Mouse (Mus musculus): ENCODE results near the gene Slc16a13. TPM values are rescaled to one million over a fixed set of nuclear protein-coding genes. Genes with fewer than 3 reads are reported as not detected.
A peak's percentile ranks its signal among the peaks of the same experiment; 100 is the strongest.

Slc16a13 gene
- polyA plus RNA-seq, 1 experiment from 2014 or later = 15.9 TPM

DNA sequence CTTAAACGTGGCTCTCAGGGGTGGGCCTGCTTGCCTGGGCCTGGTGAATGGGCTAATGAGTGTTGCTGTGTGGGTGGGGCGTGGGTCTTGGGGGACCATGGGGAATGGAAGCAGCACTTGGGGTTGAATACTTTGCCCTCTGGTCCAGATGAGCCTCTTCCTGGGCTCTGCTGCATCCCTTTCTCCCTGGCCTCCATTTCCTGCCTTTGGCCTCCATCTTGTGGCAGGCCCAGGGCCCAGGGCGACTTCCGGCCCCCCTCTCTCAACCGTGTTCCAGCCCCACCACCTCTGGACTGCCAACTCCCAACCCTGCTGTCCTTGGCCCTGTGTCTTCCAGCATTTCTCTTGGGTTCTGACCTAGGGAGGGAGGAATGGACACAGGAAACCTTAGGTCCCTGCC lies 13.2 kb upstream of the Slc16a13 start:
- peaks cover 31% of the 10 kb centered on the region for H3K4me1 ChIP-seq (ENCODE audit: control insufficient read depth, insufficient read depth, low read length)
- no peaks in the 10 kb centered on the region for H3K9me3 ChIP-seq (ENCODE audit: control insufficient read depth, low read length)
- no peak overlapping the region for H3K9ac ChIP-seq (ENCODE audit: low read depth, low read length)
- no peak overlapping the region for H3K4me2 ChIP-seq (ENCODE audit: low read depth, low read length)
- WGBS = 67% methylated on average over 5 of the region's 5 CpGs
- H3K4me3 ChIP-seq (ENCODE audit: low read length) = no peak overlapping the region
- H3K36me3 ChIP-seq (ENCODE audit: control insufficient read depth, insufficient read depth, low read length) = peaks cover 7% of the 10 kb centered on the region; the same call in 1 of the 2 replicates
- H3K27ac ChIP-seq (ENCODE audit: low read length) = no peak overlapping the region
- no peak for ATAC-seq
- H3K27me3 ChIP-seq (replicated peaks; ENCODE audit: control insufficient read depth, insufficient read depth, low read length) = peaks cover 7% of the 10 kb centered on the region; the same call in 1 of the 2 replicates

DNA sequence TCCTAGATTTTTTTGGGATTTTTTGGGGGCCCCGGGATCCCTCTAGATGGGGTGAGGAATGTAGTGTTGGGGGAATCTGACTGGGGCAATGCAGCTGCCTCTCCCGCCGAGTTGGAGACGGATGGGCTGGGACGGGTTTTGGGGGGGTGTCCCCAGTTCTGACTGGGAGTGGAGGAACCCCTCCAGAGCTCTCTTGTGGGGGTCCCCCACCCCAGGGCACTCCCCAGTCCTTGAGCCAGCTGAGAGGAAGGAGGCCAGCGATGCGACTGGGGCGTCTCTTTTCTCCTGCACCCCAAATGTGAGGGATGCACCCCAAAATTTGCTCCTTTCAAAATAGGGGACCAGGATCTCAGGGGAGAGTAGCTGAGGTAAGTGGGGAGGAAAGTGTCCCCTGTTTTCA lies 12.2 kb upstream of the Slc16a13 start:
- Histone ChIP-seq H3K4me2 (ENCODE audit: low read depth, low read length) (peak overlapping the region; percentile 58), H3K27me3 (replicated peaks; ENCODE audit: control insufficient read depth, insufficient read depth, low read length) (peaks cover 7% of the 10 kb centered on the region; the same call in 1 of the 2 replicates), H3K4me3 (ENCODE audit: low read length) (peak overlapping the region; percentile 44), H3K4me1 (ENCODE audit: control insufficient read depth, insufficient read depth, low read length) (peaks cover 33% of the 10 kb centered on the region), H3K9ac (ENCODE audit: low read depth, low read length) (peak overlapping the region; percentile 66), H3K27ac (ENCODE audit: low read length) (no peak overlapping the region), H3K36me3 (ENCODE audit: control insufficient read depth, insufficient read depth, low read length) (peaks cover 7% of the 10 kb centered on the region; the same call in 1 of the 2 replicates), H3K9me3 (ENCODE audit: control insufficient read depth, low read length) (no peaks in the 10 kb centered on the region)
- ATAC-seq = no peak
- 36% methylated on average over 8 of the region's 8 CpGs for WGBS

DNA sequence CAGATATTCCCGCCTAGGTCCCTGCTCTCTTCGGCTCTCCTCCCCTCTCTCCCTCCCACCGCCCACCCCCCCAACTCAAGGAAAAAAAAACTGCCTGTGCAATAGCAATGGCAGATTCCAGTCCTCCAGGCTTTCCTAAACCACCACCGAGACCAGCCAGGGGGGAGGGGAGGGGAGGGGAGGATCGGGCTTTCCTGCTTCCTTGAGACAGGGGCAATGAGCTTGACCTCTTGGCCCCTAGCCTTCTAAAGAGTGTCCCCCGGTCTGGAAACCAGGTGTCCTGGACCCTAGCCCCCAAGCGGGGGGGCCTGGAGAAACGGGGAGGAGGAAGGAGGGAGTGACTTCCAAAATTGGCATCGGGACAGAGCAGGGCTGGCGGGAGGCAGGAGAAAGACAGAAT lies 11.7 kb upstream of the Slc16a13 start:
- H3K4me3 ChIP-seq (ENCODE audit: low read length) = peak overlapping the region; percentile 44
- H3K36me3 ChIP-seq (ENCODE audit: control insufficient read depth, insufficient read depth, low read length) = peaks cover 7% of the 10 kb centered on the region; the same call in 1 of the 2 replicates
- no peak overlapping the region for H3K27ac ChIP-seq (ENCODE audit: low read length)
- H3K4me1 ChIP-seq (ENCODE audit: control insufficient read depth, insufficient read depth, low read length) = peaks cover 38% of the 10 kb centered on the region
- peaks cover 11% of the 10 kb centered on the region; the same call in 1 of the 2 replicates for H3K27me3 ChIP-seq (replicated peaks; ENCODE audit: control insufficient read depth, insufficient read depth, low read length)
- peak overlapping the region; percentile 66 for H3K9ac ChIP-seq (ENCODE audit: low read depth, low read length)
- no peak for ATAC-seq
- whole genome bisulfite sequencing = 14% methylated on average over 9 of the region's 10 CpGs
- H3K4me2 ChIP-seq (ENCODE audit: low read depth, low read length) = peak overlapping the region; percentile 58
- H3K9me3 ChIP-seq (ENCODE audit: control insufficient read depth, low read length) = no peaks in the 10 kb centered on the region

DNA sequence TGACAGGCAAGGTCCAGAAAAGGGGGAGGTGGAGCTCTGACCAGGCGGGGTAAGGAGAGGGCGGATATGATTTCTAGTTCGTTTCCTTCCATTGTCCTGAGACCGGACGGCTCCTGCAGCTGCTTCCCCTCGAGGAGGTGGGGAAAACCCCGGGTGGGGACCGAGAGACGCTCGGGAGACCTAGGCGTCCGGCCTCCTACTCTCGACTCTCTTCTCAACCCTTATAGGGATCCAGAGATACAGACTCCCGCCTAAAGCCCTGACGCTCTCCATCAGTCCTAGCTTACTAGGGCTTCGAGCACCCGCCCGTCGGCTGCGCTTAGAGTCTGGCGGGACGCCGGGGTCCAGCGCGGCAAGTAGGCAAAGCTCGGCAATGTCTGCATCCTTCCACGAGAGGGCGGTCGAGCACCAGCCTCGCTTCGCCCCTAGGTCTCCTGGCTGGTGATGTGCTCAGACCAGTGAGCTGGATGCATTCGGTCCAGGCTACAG lies 9.4 kb upstream of the Slc16a13 start:
- H3K27me3 ChIP-seq (replicated peaks; ENCODE audit: control insufficient read depth, insufficient read depth, low read length) = peaks cover 19% of the 10 kb centered on the region; the same call in 1 of the 2 replicates
- peak; percentile 43 for ATAC-seq
- H3K4me3 ChIP-seq (ENCODE audit: low read length) = peak overlapping the region; percentile 22
- no peaks in the 10 kb centered on the region for H3K9me3 ChIP-seq (ENCODE audit: control insufficient read depth, low read length)
- H3K36me3 ChIP-seq (ENCODE audit: control insufficient read depth, insufficient read depth, low read length) = peaks cover 4% of the 10 kb centered on the region; the same call in 1 of the 2 replicates
- H3K9ac ChIP-seq (ENCODE audit: low read depth, low read length) = peak overlapping the region; percentile 60; the same call in 1 of the 2 replicates
- peak overlapping the region; percentile 70 for H3K4me2 ChIP-seq (ENCODE audit: low read depth, low read length)
- peaks cover 35% of the 10 kb centered on the region for H3K4me1 ChIP-seq (ENCODE audit: control insufficient read depth, insufficient read depth, low read length)
- 0 out of 2 replicates have a peak overlapping the region, but pooled peaks have one; percentile 17 for H3K27ac ChIP-seq (ENCODE audit: low read length)
- 1% methylated on average over 32 of the region's 32 CpGs for WGBS

DNA sequence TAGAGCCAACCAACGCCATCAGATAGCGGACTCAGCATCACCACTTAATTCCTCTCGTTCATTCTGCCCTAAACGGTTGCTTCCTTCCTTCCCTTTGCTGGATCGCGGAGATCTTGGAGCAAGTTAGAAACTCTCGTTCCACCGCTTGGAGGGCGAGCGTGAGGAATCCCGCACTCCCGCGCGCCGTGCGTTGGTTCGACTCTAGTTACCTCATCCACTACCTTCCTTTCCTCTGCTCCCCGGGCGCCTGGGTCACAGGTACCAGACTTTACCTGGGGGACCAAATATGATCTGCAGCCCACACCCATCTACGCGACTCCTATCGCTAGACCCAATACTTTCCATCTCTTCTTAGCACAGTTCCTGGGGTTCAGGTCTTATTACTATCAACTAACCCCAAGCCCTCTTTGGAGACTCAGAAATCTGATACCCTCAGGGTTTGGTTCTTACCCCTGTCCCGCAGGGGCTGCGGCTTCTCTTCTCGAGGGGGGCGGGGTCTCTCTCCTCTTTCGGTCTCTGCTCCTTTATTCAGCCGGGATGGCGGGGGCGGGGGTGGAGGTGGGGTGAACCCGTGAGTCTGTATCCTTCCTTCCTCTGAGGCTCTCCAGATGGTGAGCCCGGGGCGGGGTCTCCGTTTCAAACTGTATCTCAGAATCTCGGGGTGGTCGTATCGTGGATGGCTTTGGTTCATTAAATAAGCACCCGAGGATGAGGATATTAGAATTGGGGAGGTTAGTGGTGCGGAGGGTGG lies 8.6 kb upstream of the Slc16a13 start, which contains the start of gene Bcl6b:
Gene Bcl6b (minus strand): TSS at position 539 of the 751 bp plus-strand sequence.
- Histone ChIP-seq H3K9ac (ENCODE audit: low read depth, low read length) (peak within 1 kb of the TSS; percentile 60), H3K27ac (ENCODE audit: low read length) (peak within 1 kb of the TSS; percentile 59), H3K9me3 (ENCODE audit: control insufficient read depth, low read length) (no peaks in the 10 kb centered on the region), H3K4me2 (ENCODE audit: low read depth, low read length) (peak within 1 kb of the TSS; percentile 70), H3K4me3 (ENCODE audit: low read length) (peak within 1 kb of the TSS; percentile 49), H3K4me1 (ENCODE audit: control insufficient read depth, insufficient read depth, low read length) (peaks cover 35% of the 10 kb centered on the region), H3K36me3 (ENCODE audit: control insufficient read depth, insufficient read depth, low read length) (no peaks in the 10 kb centered on the region), H3K27me3 (replicated peaks; ENCODE audit: control insufficient read depth, insufficient read depth, low read length) (peaks cover 19% of the 10 kb centered on the region; the same call in 1 of the 2 replicates)
- 2% methylated on average over 39 of the region's 39 CpGs for WGBS
- ATAC-seq = no peak

DNA sequence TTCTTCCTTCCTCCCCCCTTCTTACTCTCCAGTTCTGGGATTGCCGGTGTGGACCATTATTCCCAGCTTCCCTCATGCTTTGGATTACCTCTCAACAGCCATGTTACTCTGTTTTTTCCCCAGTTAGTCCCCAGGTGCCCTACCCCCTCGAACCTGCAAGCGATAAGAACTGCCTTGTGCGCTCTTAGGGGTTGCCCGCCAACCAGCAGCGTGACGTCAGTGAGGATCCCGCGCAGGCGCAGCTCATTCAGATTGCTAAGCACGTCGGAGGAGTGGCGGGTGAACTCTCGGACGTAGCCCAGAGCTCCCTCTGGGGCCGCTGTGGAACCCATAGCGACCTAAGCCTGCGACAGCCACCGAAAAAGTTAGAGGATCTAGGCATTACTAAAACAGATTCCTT lies 8.0 kb upstream of the Slc16a13 start:
- peak overlapping the region; percentile 60; the same call in 1 of the 2 replicates for H3K9ac ChIP-seq (ENCODE audit: low read depth, low read length)
- no peaks in the 10 kb centered on the region for H3K36me3 ChIP-seq (ENCODE audit: control insufficient read depth, insufficient read depth, low read length)
- peak overlapping the region; percentile 49 for H3K27ac ChIP-seq (ENCODE audit: low read length)
- H3K4me3 ChIP-seq (ENCODE audit: low read length) = peak overlapping the region; percentile 49
- H3K4me2 ChIP-seq (ENCODE audit: low read depth, low read length) = peak overlapping the region; percentile 70
- H3K9me3 ChIP-seq (ENCODE audit: control insufficient read depth, low read length) = no peaks in the 10 kb centered on the region
- WGBS = 1% methylated on average over 19 of the region's 19 CpGs
- ATAC-seq = peak; percentile 45
- peaks cover 19% of the 10 kb centered on the region; the same call in 1 of the 2 replicates for H3K27me3 ChIP-seq (replicated peaks; ENCODE audit: control insufficient read depth, insufficient read depth, low read length)
- H3K4me1 ChIP-seq (ENCODE audit: control insufficient read depth, insufficient read depth, low read length) = peaks cover 35% of the 10 kb centered on the region

DNA sequence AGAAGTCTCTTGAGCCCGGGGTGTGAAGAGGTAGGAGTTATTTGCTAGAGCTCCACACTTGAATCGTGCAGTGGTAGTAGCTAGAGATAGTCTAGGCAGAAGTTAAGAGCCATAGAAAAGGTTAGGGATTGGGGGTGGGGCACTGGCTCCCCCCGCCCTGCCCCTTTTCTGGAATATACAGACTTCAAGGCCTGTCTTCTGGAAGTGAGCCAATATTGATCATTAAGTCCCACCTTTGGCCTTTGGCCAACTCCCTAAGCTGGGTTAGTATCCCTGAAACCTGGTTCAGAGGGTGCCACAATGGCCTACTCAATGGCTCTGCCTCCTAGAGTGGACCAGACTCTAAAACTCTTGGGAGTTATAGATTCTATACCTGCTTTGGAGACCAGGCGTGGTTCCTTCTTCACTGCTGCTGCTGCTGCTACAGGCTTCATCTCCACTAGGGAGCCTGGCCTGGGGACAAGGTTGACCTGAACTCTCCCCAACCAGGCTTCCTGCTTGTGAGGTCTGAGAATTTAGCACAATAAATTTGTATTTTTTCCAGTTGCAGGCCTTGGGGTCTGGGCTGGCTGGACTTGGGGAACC lies 6.9 kb upstream of the Slc16a13 start:
- H3K4me1 ChIP-seq (ENCODE audit: control insufficient read depth, insufficient read depth, low read length) = peaks cover 37% of the 10 kb centered on the region
- no peak for ATAC-seq
- H3K4me3 ChIP-seq (ENCODE audit: low read length) = peak overlapping the region; percentile 49
- peak overlapping the region; percentile 70 for H3K4me2 ChIP-seq (ENCODE audit: low read depth, low read length)
- WGBS = 76% methylated on average over 4 of the region's 4 CpGs
- H3K27ac ChIP-seq (ENCODE audit: low read length) = no peak overlapping the region; the same call in 1 of the 2 replicates
- peaks cover 19% of the 10 kb centered on the region; the same call in 1 of the 2 replicates for H3K27me3 ChIP-seq (replicated peaks; ENCODE audit: control insufficient read depth, insufficient read depth, low read length)
- H3K9ac ChIP-seq (ENCODE audit: low read depth, low read length) = no peak overlapping the region
- no peaks in the 10 kb centered on the region for H3K9me3 ChIP-seq (ENCODE audit: control insufficient read depth, low read length)
- no peaks in the 10 kb centered on the region for H3K36me3 ChIP-seq (ENCODE audit: control insufficient read depth, insufficient read depth, low read length)

DNA sequence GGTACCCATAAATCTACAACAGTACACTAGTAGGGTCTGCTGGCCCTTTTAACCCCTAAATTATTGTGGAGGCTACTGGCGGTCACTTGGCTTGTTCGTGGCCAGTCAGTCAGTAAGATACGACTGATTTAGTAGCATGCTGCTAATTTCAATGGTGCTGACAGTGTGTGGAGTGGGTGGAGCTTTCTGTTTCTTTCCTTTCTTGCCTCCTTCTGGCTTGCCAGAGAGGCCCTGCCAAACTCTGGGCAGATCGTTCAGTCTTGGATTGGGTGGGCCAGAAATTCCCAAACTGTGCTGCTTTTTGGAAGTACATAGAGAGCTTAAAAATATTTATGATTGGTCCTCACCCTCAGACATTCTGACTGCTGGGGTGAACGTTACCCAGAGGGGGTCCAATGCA lies 6.3 kb upstream of the Slc16a13 start:
- H3K27me3 ChIP-seq (replicated peaks; ENCODE audit: control insufficient read depth, insufficient read depth, low read length) = peaks cover 19% of the 10 kb centered on the region; the same call in 1 of the 2 replicates
- H3K4me3 ChIP-seq (ENCODE audit: low read length) = peak overlapping the region; percentile 49
- ATAC-seq = no peak

DNA sequence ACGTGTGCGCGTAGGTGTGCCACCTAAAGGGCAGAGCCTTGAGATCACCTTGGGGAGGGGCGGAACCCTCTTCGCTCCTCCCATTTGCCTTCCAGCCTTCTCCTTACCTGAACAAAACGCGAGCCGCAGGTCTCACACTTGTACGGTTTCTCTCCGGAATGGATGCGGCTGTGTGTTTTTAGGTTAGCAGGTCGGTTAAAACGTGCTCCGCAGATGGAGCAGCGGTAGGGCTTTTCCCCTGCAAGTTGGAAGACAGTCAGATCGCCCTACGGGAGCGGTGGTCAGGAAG lies 5.7 kb upstream of the Slc16a13 start:
- peak overlapping the region; percentile 70 for H3K4me2 ChIP-seq (ENCODE audit: low read depth, low read length)
- H3K4me1 ChIP-seq (ENCODE audit: control insufficient read depth, insufficient read depth, low read length) = peaks cover 35% of the 10 kb centered on the region
- ATAC-seq = peak; percentile 44; the same call in 1 of the 2 replicates
- H3K4me3 ChIP-seq (ENCODE audit: low read length) = peak overlapping the region; percentile 49
- H3K27ac ChIP-seq (ENCODE audit: low read length) = peak overlapping the region; percentile 46
- H3K9me3 ChIP-seq (ENCODE audit: control insufficient read depth, low read length) = no peaks in the 10 kb centered on the region
- H3K9ac ChIP-seq (ENCODE audit: low read depth, low read length) = peak overlapping the region; percentile 68; the same call in 1 of the 2 replicates
- WGBS = 12% methylated on average over 18 of the region's 18 CpGs
- peaks cover 19% of the 10 kb centered on the region; the same call in 1 of the 2 replicates for H3K27me3 ChIP-seq (replicated peaks; ENCODE audit: control insufficient read depth, insufficient read depth, low read length)
- no peaks in the 10 kb centered on the region for H3K36me3 ChIP-seq (ENCODE audit: control insufficient read depth, insufficient read depth, low read length)

More for the DNA sequence above, 6.3 kb upstream of the Slc16a13 start:
- peak overlapping the region; percentile 70 for H3K4me2 ChIP-seq (ENCODE audit: low read depth, low read length)
- H3K36me3 ChIP-seq (ENCODE audit: control insufficient read depth, insufficient read depth, low read length) = no peaks in the 10 kb centered on the region
- peak overlapping the region; percentile 46 for H3K27ac ChIP-seq (ENCODE audit: low read length)
- H3K9me3 ChIP-seq (ENCODE audit: control insufficient read depth, low read length) = no peaks in the 10 kb centered on the region
- 27% methylated on average over 5 of the region's 5 CpGs for WGBS
- H3K4me1 ChIP-seq (ENCODE audit: control insufficient read depth, insufficient read depth, low read length) = peaks cover 37% of the 10 kb centered on the region
- peak overlapping the region; percentile 68; the same call in 1 of the 2 replicates for H3K9ac ChIP-seq (ENCODE audit: low read depth, low read length)
